Mouse (Mus musculus): Measurements from ENCODE around the gene Fam221b. TPM values are rescaled to one million over a fixed set of nuclear protein-coding genes. Genes with fewer than 3 reads are reported as not detected.

Gene Fam221b
- 1.5 and 1.9 TPM in 2 replicates for polyA plus RNA-seq (2015; fragmentation: Nextera tagmentation; extraction: Ambion mirVana)

GRCm38 (mm10) chr4:43668782-43669427, at the start of gene Fam221b, which contains the start of gene Tmem8b:
TSS of gene Fam221b (minus strand) at chr4:43669145.
TSS of gene Tmem8b (plus strand) at chr4:43668971.
- ATAC-seq (ENCODE audit: low FRiP score, low read depth) = peak; percentile 96
- Histone ChIP-seq H3K4me3 (peak within 1 kb of the TSS; percentile 93), H3K27ac (replicated peaks) (peak within 1 kb of the TSS; percentile 75), H3K4me1 (replicated peaks) (peaks cover 41% of the 10 kb centered on the region), H3K4me2 (peak within 1 kb of the TSS; percentile 91), H3K36me3 (peaks cover under 1% of the 10 kb centered on the region; the same call in 1 of the 2 replicates), H3K9ac (peak within 1 kb of the TSS; percentile 97), H3K27me3 (peaks cover 5% of the 10 kb centered on the region), H3K9me3 (no peaks in the 10 kb centered on the region)
- under 1% methylated on average over 36 of the region's 41 CpGs for WGBS

- H3K27me3 ChIP-seq = no peaks in the 10 kb centered on the region
- 42% methylated on average over 7 of the region's 7 CpGs for WGBS
- no peaks in the 10 kb centered on the region for H3K4me1 ChIP-seq (replicated peaks)
- H3K36me3 ChIP-seq = no peaks in the 10 kb centered on the region
- no peak overlapping the region for H3K4me2 ChIP-seq
- ATAC-seq (ENCODE audit: low FRiP score, low read depth) = no peak
- H3K27ac ChIP-seq (replicated peaks) = no peak overlapping the region
- H3K4me3 ChIP-seq = no peak overlapping the region
- no peaks in the 10 kb centered on the region for H3K9me3 ChIP-seq
- no peak overlapping the region for H3K9ac ChIP-seq
Measured at GRCm38 (mm10) chr4:43713652-43714219, 44.8 kb upstream of the Fam221b start.

GRCm38 (mm10) chr4:43711821-43712220, 42.9 kb upstream of the Fam221b start:
- Histone ChIP-seq H3K9ac (no peak overlapping the region), H3K27me3 (no peaks in the 10 kb centered on the region), H3K4me1 (replicated peaks) (no peaks in the 10 kb centered on the region), H3K9me3 (no peaks in the 10 kb centered on the region), H3K4me2 (no peak overlapping the region), H3K27ac (replicated peaks) (no peak overlapping the region), H3K4me3 (no peak overlapping the region), H3K36me3 (no peaks in the 10 kb centered on the region)
- ATAC-seq (ENCODE audit: low FRiP score, low read depth) = no peak
- WGBS = 0% methylated on average over 2 of the region's 2 CpGs

- 86% methylated on average over 6 of the region's 6 CpGs for WGBS
- no peaks in the 10 kb centered on the region for H3K36me3 ChIP-seq
- ATAC-seq (ENCODE audit: low FRiP score, low read depth) = no peak
- H3K27me3 ChIP-seq = no peaks in the 10 kb centered on the region
- H3K9me3 ChIP-seq = no peaks in the 10 kb centered on the region
- H3K9ac ChIP-seq = no peak within 1 kb of the TSS
- H3K4me2 ChIP-seq = no peak within 1 kb of the TSS
- no peak within 1 kb of the TSS for H3K4me3 ChIP-seq
- H3K27ac ChIP-seq (replicated peaks) = no peak within 1 kb of the TSS
- H3K4me1 ChIP-seq (replicated peaks) = no peaks in the 10 kb centered on the region
Measured at GRCm38 (mm10) chr4:43709869-43710268, 40.9 kb upstream of the Fam221b start, which contains the start of gene Olfr71. TSS of gene Olfr71 (minus strand) at chr4:43710255.

GRCm38 (mm10) chr4:43705991-43706390, 37.0 kb upstream of the Fam221b start:
- 82% methylated on average over 13 of the region's 13 CpGs for WGBS
- no peak overlapping the region for H3K4me3 ChIP-seq
- ATAC-seq (ENCODE audit: low FRiP score, low read depth) = no peak
- H3K4me2 ChIP-seq = no peak overlapping the region
- no peak overlapping the region for H3K9ac ChIP-seq
- no peaks in the 10 kb centered on the region for H3K4me1 ChIP-seq (replicated peaks)
- H3K9me3 ChIP-seq = no peaks in the 10 kb centered on the region
- H3K36me3 ChIP-seq = no peaks in the 10 kb centered on the region
- no peak overlapping the region for H3K27ac ChIP-seq (replicated peaks)
- no peaks in the 10 kb centered on the region for H3K27me3 ChIP-seq

GRCm38 (mm10) chr4:43703851-43704250, 34.9 kb upstream of the Fam221b start:
- no peaks in the 10 kb centered on the region for H3K9me3 ChIP-seq
- no peak overlapping the region for H3K9ac ChIP-seq
- 58% methylated on average over 8 of the region's 8 CpGs for WGBS
- H3K27me3 ChIP-seq = no peaks in the 10 kb centered on the region
- ATAC-seq (ENCODE audit: low FRiP score, low read depth) = no peak
- H3K4me2 ChIP-seq = no peak overlapping the region
- H3K36me3 ChIP-seq = no peaks in the 10 kb centered on the region
- no peaks in the 10 kb centered on the region for H3K4me1 ChIP-seq (replicated peaks)
- H3K27ac ChIP-seq (replicated peaks) = no peak overlapping the region
- no peak overlapping the region for H3K4me3 ChIP-seq

GRCm38 (mm10) chr4:43703439-43703838, 34.5 kb upstream of the Fam221b start:
- no peaks in the 10 kb centered on the region for H3K4me1 ChIP-seq (replicated peaks)
- no peak overlapping the region for H3K27ac ChIP-seq (replicated peaks)
- ATAC-seq (ENCODE audit: low FRiP score, low read depth) = no peak
- H3K4me2 ChIP-seq = no peak overlapping the region
- WGBS = 81% methylated on average over 6 of the region's 6 CpGs
- no peaks in the 10 kb centered on the region for H3K36me3 ChIP-seq
- H3K9me3 ChIP-seq = no peaks in the 10 kb centered on the region
- H3K4me3 ChIP-seq = no peak overlapping the region
- no peaks in the 10 kb centered on the region for H3K27me3 ChIP-seq
- no peak overlapping the region for H3K9ac ChIP-seq

GRCm38 (mm10) chr4:43700707-43701106, 31.8 kb upstream of the Fam221b start, which contains the start of gene Olfr70:
TSS of gene Olfr70 (minus strand) at chr4:43700807.
- H3K27ac ChIP-seq (replicated peaks) = no peak within 1 kb of the TSS
- no peaks in the 10 kb centered on the region for H3K4me1 ChIP-seq (replicated peaks)
- H3K4me2 ChIP-seq = no peak within 1 kb of the TSS
- no peaks in the 10 kb centered on the region for H3K27me3 ChIP-seq
- no peak within 1 kb of the TSS for H3K4me3 ChIP-seq
- H3K36me3 ChIP-seq = no peaks in the 10 kb centered on the region
- no peak for ATAC-seq (ENCODE audit: low FRiP score, low read depth)
- no peak within 1 kb of the TSS for H3K9ac ChIP-seq
- H3K9me3 ChIP-seq = no peaks in the 10 kb centered on the region
- 89% methylated on average over 6 of the region's 6 CpGs for whole genome bisulfite sequencing

- Histone ChIP-seq H3K4me1 (replicated peaks) (no peaks in the 10 kb centered on the region), H3K36me3 (no peaks in the 10 kb centered on the region), H3K9me3 (no peaks in the 10 kb centered on the region), H3K9ac (no peak overlapping the region), H3K4me2 (no peak overlapping the region), H3K4me3 (no peak overlapping the region), H3K27me3 (no peaks in the 10 kb centered on the region), H3K27ac (replicated peaks) (no peak overlapping the region)
- WGBS = 76% methylated on average over 13 of the region's 13 CpGs
- ATAC-seq (ENCODE audit: low FRiP score, low read depth) = no peak
Measured at GRCm38 (mm10) chr4:43696561-43696960, 27.6 kb upstream of the Fam221b start.

- no peaks in the 10 kb centered on the region for H3K9me3 ChIP-seq
- no peak for ATAC-seq (ENCODE audit: low FRiP score, low read depth)
- no peak overlapping the region for H3K9ac ChIP-seq
- H3K27ac ChIP-seq (replicated peaks) = no peak overlapping the region
- peaks cover 3% of the 10 kb centered on the region for H3K36me3 ChIP-seq
- WGBS = 34% methylated on average over 9 of the region's 9 CpGs
- no peak overlapping the region for H3K4me2 ChIP-seq
- no peak overlapping the region for H3K4me3 ChIP-seq
- no peaks in the 10 kb centered on the region for H3K4me1 ChIP-seq (replicated peaks)
- H3K27me3 ChIP-seq = no peaks in the 10 kb centered on the region
Measured at GRCm38 (mm10) chr4:43695249-43695671, 26.3 kb upstream of the Fam221b start.

- WGBS = 92% methylated on average over 1 of the region's 1 CpGs
- Histone ChIP-seq H3K36me3 (peaks cover 7% of the 10 kb centered on the region), H3K4me1 (replicated peaks) (no peaks in the 10 kb centered on the region)
Measured at GRCm38 (mm10) chr4:43694439-43695248, 25.7 kb upstream of the Fam221b start.

GRCm38 (mm10) chr4:43693806-43694241, 24.9 kb upstream of the Fam221b start:
- Histone ChIP-seq H3K27ac (replicated peaks) (no peak overlapping the region), H3K4me2 (no peak overlapping the region), H3K4me1 (replicated peaks) (no peaks in the 10 kb centered on the region), H3K9me3 (no peaks in the 10 kb centered on the region), H3K4me3 (no peak overlapping the region), H3K36me3 (peaks cover 16% of the 10 kb centered on the region), H3K27me3 (no peaks in the 10 kb centered on the region), H3K9ac (no peak overlapping the region)
- WGBS = 85% methylated on average over 5 of the region's 5 CpGs
- ATAC-seq (ENCODE audit: low FRiP score, low read depth) = no peak

More at GRCm38 (mm10) chr4:43694439-43695248, 25.7 kb upstream of the Fam221b start:
- Histone ChIP-seq H3K4me3 (no peak overlapping the region), H3K4me2 (no peak overlapping the region), H3K9ac (no peak overlapping the region), H3K27me3 (no peaks in the 10 kb centered on the region), H3K27ac (replicated peaks) (no peak overlapping the region), H3K9me3 (no peaks in the 10 kb centered on the region)
- ATAC-seq (ENCODE audit: low FRiP score, low read depth) = no peak
